Mouse (Mus musculus): Measurements from ENCODE around the gene Sstr1. TPM values are rescaled to one million over a fixed set of nuclear protein-coding genes. Genes with fewer than 3 reads are reported as not detected.

The Sstr1 gene
- 10 to 100 TPM; 37.7 to 40.4 TPM for total RNA-seq (2021)

GRCm38 (mm10) chr12:58211163-58212071 is at the start of gene Sstr1:
TSS of gene Sstr1 (plus strand) at chr12:58211772.
- DNase-seq (ENCODE audit: low spot score in 2 of 2) = peak; percentile 39 to 56
- intact Hi-C loops (cut with DNase I) = loop anchor here (5.0 to 10.0 kb wide), 6 partner anchors 124 to 713 kb away; no protein-coding TSS in a partner anchor

GRCm38 (mm10) chr12:58198810-58199209 is 12.8 kb upstream of the Sstr1 start:
- DNase-seq (ENCODE audit: low spot score in 2 of 2) = no peak
- intact Hi-C loops (cut with DNase I) = no loop called here

- intact Hi-C loops (cut with DNase I) = loop anchor here (1.0 kb wide), 1 partner anchor 375 kb away; no protein-coding TSS in a partner anchor
- DNase-seq (ENCODE audit: low spot score in 2 of 2) = no peak
Measured at GRCm38 (mm10) chr12:58201190-58201589, 10.4 kb upstream of the Sstr1 start.

- intact Hi-C loops (cut with DNase I) = no loop called here
Measured at GRCm38 (mm10) chr12:58207956-58208355, 3.6 kb upstream of the Sstr1 start.

GRCm38 (mm10) chr12:58212261-58212923 is 820 bp downstream of the Sstr1 start:
- intact Hi-C loops (cut with DNase I) = loop anchor here (5.0 to 10.0 kb wide), 6 partner anchors 125 to 712 kb away; no protein-coding TSS in a partner anchor
- peak; percentile 57 to 60 for DNase-seq (ENCODE audit: low spot score in 2 of 2)

More at GRCm38 (mm10) chr12:58207956-58208355, 3.6 kb upstream of the Sstr1 start:
- no peak for DNase-seq (ENCODE audit: low spot score in 2 of 2)

- peak; percentile 45 to 52 for DNase-seq (ENCODE audit: low spot score in 2 of 2)
- intact Hi-C loops (cut with DNase I) = loop anchor here (5.0 to 10.0 kb wide), 6 partner anchors 126 to 712 kb away; no protein-coding TSS in a partner anchor
Measured at GRCm38 (mm10) chr12:58212924-58213450, 1.4 kb downstream of the Sstr1 start.

- intact Hi-C loops (cut with DNase I) = loop anchor here (5.0 to 10.0 kb wide), 6 partner anchors 126 to 711 kb away; no protein-coding TSS in a partner anchor
- peak in 1 of 2 experiments; percentile 43 for DNase-seq (ENCODE audit: low spot score in 2 of 2)
Measured at GRCm38 (mm10) chr12:58213451-58214288, 2.1 kb downstream of the Sstr1 start.

GRCm38 (mm10) chr12:58214289-58215136 is 2.9 kb downstream of the Sstr1 start:
- intact Hi-C loops (cut with DNase I) = loop anchor here (5.0 to 10.0 kb wide), 6 partner anchors 127 to 710 kb away; no protein-coding TSS in a partner anchor
- DNase-seq (ENCODE audit: low spot score in 2 of 2) = no peak

GRCm38 (mm10) chr12:58216218-58216617 is 4.6 kb downstream of the Sstr1 start:
- DNase-seq (ENCODE audit: low spot score in 2 of 2) = no peak
- intact Hi-C loops (cut with DNase I) = loop anchor here (10.0 kb wide), 2 partner anchors 299 to 709 kb away; no protein-coding TSS in a partner anchor

GRCm38 (mm10) chr12:58219078-58219477 is 7.5 kb downstream of the Sstr1 start:
- no peak for DNase-seq (ENCODE audit: low spot score in 2 of 2)
- intact Hi-C loops (cut with DNase I) = loop anchor here (10.0 kb wide), 2 partner anchors 296 to 706 kb away; no protein-coding TSS in a partner anchor

GRCm38 (mm10) chr12:58225644-58226043 is 14.1 kb downstream of the Sstr1 start:
- DNase-seq (ENCODE audit: low spot score in 2 of 2) = no peak
- intact Hi-C loops (cut with DNase I) = no loop called here

GRCm38 (mm10) chr12:58232489-58232888 is 20.9 kb downstream of the Sstr1 start:
- intact Hi-C loops (cut with DNase I) = no loop called here
- no peak for DNase-seq (ENCODE audit: low spot score in 2 of 2)

- no peak for DNase-seq (ENCODE audit: low spot score in 2 of 2)
- intact Hi-C loops (cut with DNase I) = no loop called here
Measured at GRCm38 (mm10) chr12:58251901-58252300, 40.3 kb downstream of the Sstr1 start.

Other genes starting within 250 kb of the Sstr1 start
- gene Clec14a, start 57.5 kb downstream of the Sstr1 start, total RNA-seq (2021) = 1 to 10 TPM; 2.8 to 3.6 TPM

Measured in left cerebral cortex, postnatal 25 days (tissue).